Mouse (Mus musculus) heart, postnatal 0 days (tissue): ENCODE data around the gene Man2a1. TPM values are rescaled to one million over a fixed set of nuclear protein-coding genes. Genes with fewer than 3 reads are reported as not detected.

Source experiments
- ATAC-seq: fragments of 200-750 bp; cut with Nextera tagmentation; 2 replicates; pipeline ENCODE4 v1.8.0; 2017; ENCODE audit warnings: low read depth, moderate number of reproducible peaks, moderate library complexity; ENCODE audit not compliant: insufficient read depth
- DNase-seq: peaks from one replicate; pipeline ENCODE4 v3.0.0-alpha.2; 2016; ENCODE audit warnings: low spot score
- H3K27ac ChIP-seq: fragments of 300-500 bp; sonication (generic); 2 replicates; pipeline ENCODE4 v1.5.1; 2014; ENCODE audit warnings: low read depth, mild to moderate bottlenecking
- H3K27me3 ChIP-seq: fragments of 300-500 bp; sonication (generic); 2 replicates; pipeline ENCODE4 v1.6.1; 2014; ENCODE audit warnings: low read length, mixed read lengths; ENCODE audit not compliant: control insufficient read depth, insufficient read depth
- H3K36me3 ChIP-seq: fragments of 300-500 bp; sonication (generic); replicated peaks from 2 replicates; pipeline ENCODE4 v1.6.1; 2014; ENCODE audit warnings: low read length, mixed read lengths; ENCODE audit not compliant: control insufficient read depth, insufficient read depth
- H3K4me1 ChIP-seq: fragments of 300-500 bp; sonication (generic); 2 replicates; pipeline ENCODE4 v1.6.1; 2014; ENCODE audit warnings: antibody characterized with exemption; ENCODE audit not compliant: control insufficient read depth, insufficient read depth
- H3K4me2 ChIP-seq: fragments of 300-500 bp; sonication (generic); 2 replicates; pipeline ENCODE4 v1.6.1; 2014; ENCODE audit warnings: low read depth, mild to moderate bottlenecking, low read length, moderate library complexity
- H3K4me3 ChIP-seq: fragments of 300-500 bp; sonication (generic); 2 replicates; pipeline ENCODE4 v1.5.1; 2014; ENCODE audit warnings: low read depth, low read length
- H3K9ac ChIP-seq: fragments of 300-500 bp; sonication (generic); replicated peaks from 2 replicates; pipeline ENCODE4 v1.6.1; 2014; ENCODE audit warnings: low read depth, low read length, mixed read lengths
- H3K9me3 ChIP-seq: fragments of 300-500 bp; sonication (generic); replicated peaks from 2 replicates; pipeline ENCODE4 v1.6.1; 2016; ENCODE audit warnings: low read length; ENCODE audit not compliant: control insufficient read depth
- CTCF ChIP-seq: IDR thresholded peaks from 2 replicates; pipeline ENCODE4 v1.5.1; 2016; ENCODE audit warnings: antibody characterized with exemption, control low read depth, low read depth
- EP300 ChIP-seq: IDR thresholded peaks from 2 replicates; pipeline ENCODE4 v1.6.1; 2016; ENCODE audit warnings: antibody characterized with exemption, low read depth
- WGBS: fragments of 180-500 bp; shearing (Covaris S2); extraction: QIAGEN DNeasy Blood & Tissue Kit; methylation state at CpG from one replicate; pipeline ENCODE4 v1.1.7; 2014; 5-methylcytosine and 5-hydroxymethylcytosine counted together
- polyA plus RNA-seq: library from polyadenylated mRNA; unstranded; fragments of >200 nt; fragmentation: Nextera tagmentation; extraction: Ambion mirVana; gene quantifications from 2 replicates; pipeline ENCODE4 v1.2.1, GENCODE M21; 2015
- total RNA-seq: library from RNA; depleted of rRNA; stranded (reverse); fragments of >200 nt; gene quantifications from 2 replicates; pipeline ENCODE4 v1.2.3, GENCODE M21; 2014; ENCODE audit warnings: low replicate concordance

Man2a1 gene
- total and polyA plus RNA-seq, 2 experiments from 2014 or later = 2.7 to 14.4 TPM

GRCm38 (mm10) chr17:64726032-64726431, 125.5 kb downstream of the Man2a1 start:
- Histone ChIP-seq H3K9me3 (no peaks in the 10 kb centered on the region), H3K4me1 (no peaks in the 10 kb centered on the region), H3K4me2 (no peak overlapping the region), H3K36me3 (peaks cover 33% of the 10 kb centered on the region; the same call in 1 of the 2 replicates), H3K27me3 (no peaks in the 10 kb centered on the region), H3K4me3 (no peak overlapping the region), H3K27ac (no peak overlapping the region), H3K9ac (no peak overlapping the region)
- TF ChIP-seq CTCF = no peak
- no peak for TF ChIP-seq EP300
- DNase-seq = no peak
- no peak for ATAC-seq
- 72% methylated on average over 7 of the region's 7 CpGs for WGBS

- ATAC-seq (no peak), DNase-seq (no peak)
- Histone ChIP-seq H3K9ac (no peak overlapping the region), H3K4me1 (no peaks in the 10 kb centered on the region), H3K27ac (no peak overlapping the region), H3K36me3 (peaks cover 49% of the 10 kb centered on the region), H3K4me2 (no peak overlapping the region), H3K9me3 (no peaks in the 10 kb centered on the region), H3K27me3 (no peaks in the 10 kb centered on the region), H3K4me3 (no peak overlapping the region)
- TF ChIP-seq CTCF = no peak
- TF ChIP-seq EP300 = no peak
- WGBS = 82% methylated on average over 4 of the region's 4 CpGs
Measured at GRCm38 (mm10) chr17:64735492-64735891, 135.0 kb downstream of the Man2a1 start.

- Histone ChIP-seq H3K27me3 (no peaks in the 10 kb centered on the region), H3K4me2 (no peak overlapping the region), H3K4me3 (no peak overlapping the region), H3K9me3 (no peaks in the 10 kb centered on the region), H3K36me3 (peaks cover 70% of the 10 kb centered on the region), H3K4me1 (no peaks in the 10 kb centered on the region), H3K27ac (no peak overlapping the region), H3K9ac (no peak overlapping the region)
- WGBS = 61% methylated on average over 1 of the region's 1 CpGs
- TF ChIP-seq EP300 = no peak
- TF ChIP-seq CTCF = no peak
- no peak for DNase-seq
- no peak for ATAC-seq
Measured at GRCm38 (mm10) chr17:64737918-64738317, 137.4 kb downstream of the Man2a1 start.

GRCm38 (mm10) chr17:64739129-64739528, 138.6 kb downstream of the Man2a1 start:
- H3K27me3 ChIP-seq = no peaks in the 10 kb centered on the region
- WGBS = 86% methylated on average over 6 of the region's 6 CpGs
- H3K4me3 ChIP-seq = no peak overlapping the region
- DNase-seq = no peak
- no peaks in the 10 kb centered on the region for H3K4me1 ChIP-seq
- no peaks in the 10 kb centered on the region for H3K9me3 ChIP-seq
- H3K27ac ChIP-seq = no peak overlapping the region
- peaks cover 71% of the 10 kb centered on the region for H3K36me3 ChIP-seq
- no peak for ATAC-seq
- TF ChIP-seq CTCF (no peak), EP300 (no peak)
- H3K9ac ChIP-seq = no peak overlapping the region
- H3K4me2 ChIP-seq = no peak overlapping the region

GRCm38 (mm10) chr17:64742715-64743605, 142.4 kb downstream of the Man2a1 start:
- Histone ChIP-seq H3K4me1 (0 out of 2 replicates have a peak, but pooled peaks cover 7% of the 10 kb centered on the region), H3K4me3 (no peak overlapping the region), H3K36me3 (peaks cover 63% of the 10 kb centered on the region), H3K4me2 (no peak overlapping the region), H3K27ac (no peak overlapping the region), H3K27me3 (no peaks in the 10 kb centered on the region), H3K9ac (no peak overlapping the region), H3K9me3 (0 out of 2 replicates have a peak, but pooled peaks cover 5% of the 10 kb centered on the region)
- no peak for TF ChIP-seq CTCF
- no peak for TF ChIP-seq EP300
- no peak for ATAC-seq
- 76% methylated on average over 6 of the region's 6 CpGs for WGBS
- no peak for DNase-seq
